Mouse (Mus musculus): ENCODE measurements around the gene Grik1.

DNA sequence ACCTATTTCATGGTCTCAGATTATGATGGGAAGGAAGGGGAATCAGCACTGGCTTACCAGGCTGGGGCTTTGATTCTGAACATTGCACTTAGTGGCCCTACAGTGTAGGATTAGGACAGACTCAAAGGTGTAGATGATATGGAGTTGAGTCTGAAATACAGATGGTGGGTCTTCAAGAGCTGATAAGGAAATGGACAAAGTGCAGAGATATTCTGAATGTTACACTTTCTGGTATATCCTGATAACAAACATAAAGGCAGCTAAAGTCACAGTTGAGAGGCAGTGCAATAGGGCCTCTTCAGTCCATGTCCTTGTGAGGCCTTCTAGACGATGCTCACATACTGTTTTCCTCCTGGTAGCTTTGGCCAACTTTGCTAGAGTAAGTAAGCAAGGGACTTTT lies 345.7 kb downstream of the Grik1 start:
- TF ChIP-seq CTCF (IDR thresholded peaks at IDR 0.05; ENCODE audit: borderline replicate concordance, extremely low read depth, insufficient read depth, insufficient read length): no peak
- TF ChIP-seq POLR2A (IDR thresholded peaks at IDR 0.05; ENCODE audit: borderline replicate concordance, extremely low read depth, insufficient read depth, insufficient read length, poor library complexity, severe bottlenecking): no peak

All from brain, embryonic 14.5 days (tissue).